Mouse (Mus musculus) spleen, postnatal 4 days (tissue): ENCODE measurements around the gene Fermt3.

Experiments
- DNase-seq, 2 experiments: peaks; one replicate each; pipeline ENCODE4 v3.0.0; 2022; ENCODE audit warnings: low spot score in 2 of 2

Fermt3 gene

DNA sequence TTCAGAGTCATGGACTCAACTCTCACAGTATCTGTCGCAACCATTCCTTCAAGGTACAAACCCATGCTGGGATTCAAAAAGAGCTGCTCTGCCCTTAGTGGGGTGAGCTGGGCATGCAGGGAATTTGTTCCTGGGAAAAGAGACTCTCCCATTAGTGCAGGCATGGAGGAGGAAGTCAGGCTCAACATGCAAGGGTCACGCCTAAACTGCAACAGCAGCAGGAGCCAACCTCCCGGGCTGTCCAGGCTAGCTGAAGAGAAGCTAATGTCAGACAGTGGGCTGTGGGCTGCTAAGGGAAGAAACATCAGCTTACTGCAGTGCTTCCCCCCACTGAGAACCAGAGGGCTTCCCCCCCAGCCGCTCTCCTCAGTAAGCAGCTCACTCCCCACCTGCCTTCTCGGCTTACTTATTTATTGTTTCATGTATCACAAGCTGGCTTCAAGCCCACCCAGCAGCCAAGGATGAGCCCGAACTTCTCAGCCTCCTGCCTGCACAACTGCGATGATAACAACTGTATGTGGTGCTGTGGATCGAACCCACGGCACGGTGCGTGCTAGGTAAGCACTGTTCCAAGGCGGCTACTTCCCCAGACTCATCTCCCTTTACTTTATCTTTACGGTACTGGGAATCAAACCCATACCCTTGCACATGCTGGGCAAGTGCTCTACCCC, 46.9 kb downstream of the Fermt3 start:
- DNase-seq, result no peak

DNA sequence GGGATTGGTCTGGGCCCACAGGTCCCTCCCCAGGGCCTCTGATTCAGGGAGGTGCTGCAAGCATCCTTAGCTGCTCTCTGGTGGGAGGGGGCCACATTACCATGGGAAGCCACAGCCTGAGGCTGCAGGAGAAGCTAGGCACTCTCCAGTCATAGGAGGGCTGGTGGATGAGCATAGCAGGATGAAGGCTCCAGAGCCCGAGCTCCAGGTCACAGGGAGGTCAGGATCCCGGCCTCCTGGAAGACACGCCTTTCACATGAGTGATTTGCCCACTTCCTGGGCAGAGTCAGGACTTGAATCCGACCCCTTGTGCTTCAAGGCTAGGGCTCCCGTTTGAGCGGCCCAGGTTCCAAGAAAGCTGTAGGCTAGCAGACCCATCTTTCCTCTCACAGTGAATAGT, 47.6 kb downstream of the Fermt3 start:
- no peak for DNase-seq

GRCm38 (mm10) chr19:6970460-6971085, 48.7 kb downstream of the Fermt3 start:
- DNase-seq, result no peak

DNA sequence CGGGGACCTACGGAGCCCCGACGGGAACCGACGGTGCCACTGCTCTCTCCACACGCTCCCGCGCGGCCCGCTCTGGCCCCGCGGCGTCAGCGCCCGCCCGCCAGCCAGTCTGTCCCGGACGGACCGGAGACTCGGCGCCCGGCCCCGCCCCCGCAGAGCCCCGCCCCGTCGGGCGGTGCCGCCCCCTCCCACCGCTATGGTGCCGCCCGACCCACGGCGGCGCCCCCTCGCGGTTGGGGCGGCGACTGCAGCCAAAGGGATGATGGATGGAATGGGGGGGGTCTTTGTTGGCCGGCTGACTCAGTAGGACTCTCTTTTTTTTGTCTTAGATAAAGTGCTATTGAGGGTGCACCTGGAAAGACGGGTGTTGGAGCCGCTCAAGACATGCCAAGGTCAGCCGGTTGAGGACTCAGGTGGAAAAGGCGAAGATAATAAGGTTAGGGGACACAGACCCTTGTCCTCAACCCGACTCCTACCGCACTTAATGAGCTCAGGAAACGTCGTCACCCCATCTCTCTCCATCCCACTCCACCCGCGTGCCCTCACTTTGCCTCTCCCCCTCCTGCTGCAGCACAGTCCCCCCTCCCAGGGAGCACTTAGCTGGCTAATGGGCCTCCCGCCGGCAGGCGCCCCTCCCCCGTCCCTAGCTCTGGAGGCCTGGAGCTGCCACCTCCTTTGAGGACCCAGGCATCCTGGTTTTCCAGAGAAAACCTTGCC, 49.4 kb downstream of the Fermt3 start:
- peak; percentile 77 to 91 for DNase-seq

- no peak for DNase-seq
Observed at GRCm38 (mm10) chr19:6969291-6969664, 50.0 kb downstream of the Fermt3 start.

- DNase-seq, result peak in 1 of 2 experiments; percentile 64
Observed at GRCm38 (mm10) chr19:6968491-6969271, 50.6 kb downstream of the Fermt3 start.

- no peak for DNase-seq
Observed at GRCm38 (mm10) chr19:6956461-6956860, 62.8 kb downstream of the Fermt3 start.

- DNase-seq, result no peak
Observed at GRCm38 (mm10) chr19:6955424-6955823, 63.8 kb downstream of the Fermt3 start.

- peak; percentile 48 to 78 for DNase-seq
Observed at GRCm38 (mm10) chr19:6954046-6954445, 65.2 kb downstream of the Fermt3 start.

GRCm38 (mm10) chr19:6952712-6953037, 66.6 kb downstream of the Fermt3 start:
- peak in 1 of 2 experiments; percentile 68 for DNase-seq

GRCm38 (mm10) chr19:6951994-6952711, 67.1 kb downstream of the Fermt3 start:
- peak; percentile 62 to 82 for DNase-seq

DNA sequence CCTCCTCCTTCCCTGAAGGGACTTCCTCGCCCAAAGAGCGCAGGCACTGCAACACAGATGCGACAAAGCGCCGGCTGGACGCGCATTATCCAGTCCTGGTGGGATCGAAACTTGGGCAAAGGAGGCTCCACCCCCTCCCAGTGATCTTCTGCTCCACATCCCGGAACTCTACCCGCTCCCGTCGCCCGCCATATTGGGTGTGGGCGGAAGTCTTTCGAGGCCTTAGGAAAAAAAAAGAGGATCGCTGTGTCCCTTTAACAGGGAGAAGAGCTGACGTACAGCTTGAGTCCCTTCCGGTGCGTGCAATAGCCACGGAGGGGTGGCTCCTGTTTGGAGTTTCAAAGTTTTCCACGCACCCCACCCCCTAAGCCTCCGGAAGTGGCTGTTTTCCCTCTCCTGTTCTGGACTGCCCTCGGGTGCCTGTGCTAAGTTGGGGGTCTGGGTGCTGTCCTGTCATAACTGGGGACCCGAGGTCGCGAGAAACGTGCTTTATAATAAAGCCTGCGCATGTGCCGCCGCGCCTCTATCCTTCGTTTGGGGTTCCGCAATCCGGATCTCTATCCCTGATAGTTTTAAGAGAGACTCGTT, 67.8 kb downstream of the Fermt3 start:
- DNase-seq, result peak; percentile 76 to 85

GRCm38 (mm10) chr19:6950613-6951153, 68.6 kb downstream of the Fermt3 start:
- peak in 1 of 2 experiments; percentile 68 for DNase-seq

- DNase-seq, result no peak
Observed at GRCm38 (mm10) chr19:6949951-6950350, 69.3 kb downstream of the Fermt3 start.

DNA sequence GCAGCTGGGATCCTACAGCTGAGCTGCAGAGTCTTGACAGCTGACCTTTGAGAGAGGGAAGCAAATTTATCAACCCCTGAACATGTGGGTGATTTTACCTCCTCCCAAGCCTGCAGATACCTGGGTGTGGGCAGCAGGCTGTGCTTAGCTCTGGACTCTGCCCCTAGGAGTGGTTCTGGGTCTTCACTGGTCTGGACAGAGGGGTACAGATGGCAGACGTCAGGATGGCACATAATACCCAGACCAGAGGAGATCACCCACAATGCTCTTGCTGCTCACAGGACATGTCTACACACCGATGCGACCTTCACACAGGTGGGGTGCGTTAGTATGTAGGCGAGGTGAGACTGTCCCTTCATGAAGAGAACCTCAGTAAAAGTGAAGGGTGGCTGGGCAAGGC, 69.7 kb downstream of the Fermt3 start:
- DNase-seq, result no peak
